Mouse (Mus musculus) B cell, adult 67 days (primary cell): ENCODE measurements around the gene Tnfrsf22. TPM values are rescaled to one million over a fixed set of nuclear protein-coding genes. Genes with fewer than 3 reads are reported as not detected.

Experiments used
- total RNA-seq, 2 experiments: library from RNA; stranded (reverse); gene quantifications; 4 replicates each; pipeline ENCODE4 v1.2.4; 2023

The Tnfrsf22 gene
- total RNA-seq: 1 to 10 TPM; 5.5 to 7.2 TPM

GRCm38 (mm10) chr7:143649034-143649768, at the start of gene Tnfrsf22:
TSS of gene Tnfrsf22 (minus strand) at chr7:143649661.

DNA sequence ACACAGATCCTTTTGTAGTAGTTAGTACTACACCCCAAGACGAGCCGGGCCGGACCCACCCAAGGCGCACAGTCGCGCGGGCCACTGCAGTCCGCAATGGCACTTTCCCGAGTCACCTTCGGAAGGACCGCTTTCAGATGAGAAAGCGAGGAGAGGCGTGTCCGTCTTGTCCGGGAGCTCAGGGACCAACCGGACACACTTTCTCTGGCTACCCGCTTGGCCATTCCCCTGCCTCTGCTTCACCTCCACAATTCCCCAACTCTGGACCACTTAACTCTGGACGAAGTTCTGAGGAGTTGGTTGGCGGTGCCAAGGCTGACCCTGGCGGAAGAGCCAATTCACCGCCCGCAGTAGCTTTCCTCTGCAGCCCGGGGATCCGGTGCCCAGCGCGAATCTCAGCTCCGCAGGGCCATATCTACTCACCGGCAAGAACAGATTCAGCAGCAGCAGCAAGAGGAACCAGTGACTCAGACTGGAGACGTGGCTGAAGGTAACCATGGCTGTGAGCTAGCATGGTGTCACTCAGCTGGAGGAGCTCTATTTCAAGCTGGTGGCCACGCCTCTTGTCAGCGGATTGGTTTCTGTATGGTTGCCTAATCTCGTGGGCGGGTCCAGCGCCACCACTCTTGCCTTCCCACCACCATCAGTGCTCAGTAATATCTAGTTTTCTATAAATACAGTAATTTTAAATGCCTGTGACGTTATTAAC, 36.1 kb upstream of the Tnfrsf22 start, which contains the start of gene Tnfrsf23:
TSS of gene Tnfrsf23 (minus strand) at position 514 of the 709 bp plus-strand sequence.

GRCm38 (mm10) chr7:143628540-143628939, 20.9 kb downstream of the Tnfrsf22 start, which contains the start of gene Tnfrsf26:
TSS of gene Tnfrsf26 (minus strand) at chr7:143628722.

DNA sequence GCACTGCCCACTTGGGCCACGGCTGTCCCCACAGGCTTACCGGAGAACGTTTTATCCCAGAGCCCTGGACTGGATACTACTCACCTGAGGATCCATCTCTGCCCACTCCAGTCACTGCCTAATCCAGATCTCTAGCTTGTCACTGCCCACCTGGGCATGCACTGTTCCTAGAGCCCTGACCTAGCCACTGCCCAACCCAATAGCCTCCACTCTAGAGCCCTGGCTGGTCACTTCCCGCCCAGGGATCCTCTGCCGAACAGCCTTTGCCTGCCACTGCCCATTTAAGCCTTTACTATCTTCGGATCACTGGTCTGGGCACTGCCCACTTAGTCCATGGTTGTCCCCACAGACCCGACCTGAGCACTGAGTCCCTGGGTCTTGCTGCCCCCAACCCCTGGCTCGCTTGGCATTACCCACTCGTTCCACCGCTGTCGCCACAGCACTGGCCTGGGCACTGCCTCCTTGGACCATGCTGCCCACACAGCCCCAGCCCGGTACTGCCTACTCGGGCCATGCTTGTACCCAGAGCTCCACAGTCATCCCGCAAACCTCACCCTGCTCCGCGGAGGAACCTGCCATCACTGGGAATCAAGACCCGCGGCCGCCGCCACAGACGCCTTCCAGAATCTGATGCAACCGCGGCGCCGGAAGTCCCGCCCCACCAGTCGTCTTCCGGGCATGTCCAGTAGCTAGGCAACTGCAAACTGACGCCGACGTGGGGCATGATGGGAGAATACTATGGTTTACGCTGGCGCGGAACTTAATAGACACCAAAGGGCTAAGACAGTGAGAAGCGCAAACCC, 49.8 kb downstream of the Tnfrsf22 start, which contains the start of gene Cars:
TSS of gene Cars (minus strand) at position 663 of the 803 bp plus-strand sequence.

Other genes starting within 250 kb of the Tnfrsf22 start
- under 1 TPM; 0.84 to 0.95 TPM for gene Cdkn1c, start 188.6 kb downstream of the Tnfrsf22 start, total RNA-seq
- not detected for gene Slc22a18, start 175.9 kb downstream of the Tnfrsf22 start, total RNA-seq
- gene Phlda2, start 146.5 kb downstream of the Tnfrsf22 start, total RNA-seq: not detected
- 100 to 1,000 TPM; 146 to 150 TPM for gene Nap1l4, start 100.6 kb downstream of the Tnfrsf22 start, total RNA-seq
- gene Cars, start 49.6 kb downstream of the Tnfrsf22 start, total RNA-seq: 10 to 100 TPM; 54.7 to 57.1 TPM
- 10 to 100 TPM in 1 of 2 experiments, 1 to 10 TPM in 1; 7.1 to 10.4 TPM for gene Tnfrsf26, start 20.9 kb downstream of the Tnfrsf22 start, total RNA-seq
- 1 to 10 TPM in 1 of 2 experiments, not detected in 1; 1.4 TPM for gene Tnfrsf23, start 36.2 kb upstream of the Tnfrsf22 start, total RNA-seq
- 10 to 100 TPM; 40.4 to 46.4 TPM for gene Osbpl5, start 107.3 kb upstream of the Tnfrsf22 start, total RNA-seq
- not detected for gene Mrgprg, start 117.3 kb upstream of the Tnfrsf22 start, total RNA-seq
- 10 to 100 TPM; 13.3 to 14.6 TPM for gene Mrgpre, start 134.8 kb upstream of the Tnfrsf22 start, total RNA-seq
- gene Nadsyn1, start 173.2 kb upstream of the Tnfrsf22 start, total RNA-seq: 10 to 100 TPM; 24.3 to 26.3 TPM
- gene Dhcr7, start 173.5 kb upstream of the Tnfrsf22 start, total RNA-seq: 10 to 100 TPM; 20.4 to 23.3 TPM
- not detected for gene Gm498, start 217.2 kb upstream of the Tnfrsf22 start, total RNA-seq